Mouse (Mus musculus) retina, postnatal 7 days (tissue): ENCODE measurements around the gene Cyb561.
A peak's percentile ranks its signal among the peaks of the same experiment; 100 is the strongest.

Source experiments
- DNase-seq: peaks from one replicate; pipeline ENCODE4 v3.0.0-alpha.2; 2012; ENCODE audit warnings: low read depth, low spot score

The Cyb561 gene

GRCm38 (mm10) chr11:105952111-105952510 is 1.0 kb downstream of the Cyb561 start:
- no peak for DNase-seq

DNA sequence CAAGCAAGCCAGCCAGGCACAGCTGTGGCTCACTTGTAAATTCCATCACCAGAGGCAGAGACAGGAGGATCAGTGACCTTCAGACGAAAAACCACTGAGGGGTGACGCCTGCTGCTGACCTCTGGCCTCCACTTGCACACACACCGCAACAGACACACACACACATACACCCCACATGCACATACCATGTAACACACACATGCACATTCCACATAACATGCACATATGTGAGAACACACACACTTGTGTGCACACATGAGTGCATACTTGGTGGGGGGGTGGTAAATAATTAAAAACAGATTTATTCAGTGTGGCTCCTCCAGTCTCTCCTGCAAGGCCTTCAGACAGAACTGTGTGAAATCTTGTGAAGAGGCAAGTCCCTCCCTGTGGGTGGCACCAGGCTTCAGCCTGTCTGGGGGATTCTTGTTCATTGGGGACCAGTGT is 1.5 kb downstream of the Cyb561 start:
- no peak for DNase-seq

- DNase-seq: no peak
Measured at GRCm38 (mm10) chr11:105950519-105950918, 2.6 kb downstream of the Cyb561 start.

DNA sequence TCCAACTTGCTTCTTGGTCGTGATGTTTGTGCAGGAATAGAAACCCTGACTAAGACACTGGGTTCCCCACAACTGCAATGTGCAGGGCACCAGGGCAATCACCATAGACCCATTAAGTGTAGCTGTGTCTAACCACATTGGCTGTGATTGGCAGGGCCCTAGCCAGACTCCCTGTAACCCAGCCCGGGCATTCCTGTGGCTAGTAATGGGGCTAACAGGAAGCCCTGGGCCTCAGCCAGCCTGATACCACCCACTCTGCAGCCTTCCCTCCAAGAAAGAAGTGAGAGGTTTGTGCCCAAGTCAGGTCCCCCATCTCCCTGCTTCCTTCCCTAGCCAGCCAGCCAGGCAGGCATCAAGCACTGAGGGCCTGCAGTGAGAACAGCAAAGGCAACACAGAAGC is 4.9 kb downstream of the Cyb561 start:
- no peak for DNase-seq

DNA sequence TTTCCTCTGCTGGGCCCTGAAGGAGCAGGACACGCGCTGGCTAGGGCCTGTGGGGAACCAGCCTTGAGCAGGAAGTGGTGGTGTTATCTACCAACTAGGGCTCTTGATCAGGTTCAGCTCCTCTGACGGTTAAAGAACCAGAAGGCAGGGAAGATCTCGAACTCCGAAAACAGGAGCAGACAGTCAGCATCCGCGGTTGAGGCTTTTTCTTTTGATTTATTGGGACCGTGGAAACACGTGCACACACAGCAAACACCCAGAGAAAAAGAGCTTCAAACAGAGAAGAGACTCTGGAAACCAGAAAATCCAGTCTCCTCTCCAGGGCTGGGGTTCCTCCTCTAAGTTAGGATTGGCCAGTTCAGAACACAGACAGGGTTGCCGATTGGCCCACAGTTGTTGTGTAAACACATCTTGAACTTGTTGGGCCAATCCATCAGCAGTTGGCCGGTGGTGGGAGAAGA is 6.4 kb downstream of the Cyb561 start:
- DNase-seq: no peak

GRCm38 (mm10) chr11:105944770-105945672 is 8.1 kb downstream of the Cyb561 start:
- no peak for DNase-seq

DNA sequence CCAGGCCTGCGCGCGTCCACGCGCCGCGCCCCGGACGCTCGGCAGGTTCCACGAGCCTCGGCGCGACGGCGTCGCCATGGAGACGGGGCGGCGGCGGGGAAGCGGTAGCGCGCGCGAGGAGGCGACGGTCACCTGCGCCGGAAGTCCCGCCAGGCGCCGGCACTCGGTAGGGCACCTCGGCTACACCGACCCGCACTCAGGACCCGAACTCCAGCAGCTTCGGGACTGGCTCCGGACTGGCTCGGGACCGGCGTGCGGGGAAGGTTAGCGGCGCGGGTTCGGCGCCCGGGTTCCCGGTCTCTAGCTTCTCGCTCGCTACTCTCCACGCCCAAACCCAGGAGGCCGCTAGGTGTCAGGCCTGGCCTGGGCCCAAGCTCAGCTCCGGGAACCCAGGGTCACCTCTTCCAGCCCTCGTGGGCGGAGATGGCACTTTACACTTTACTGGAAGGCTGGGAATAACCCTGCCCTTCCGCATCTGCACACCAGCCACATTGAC is 9.0 kb downstream of the Cyb561 start:
- no peak for DNase-seq

- DNase-seq: no peak
Measured at GRCm38 (mm10) chr11:105943133-105944102, 9.7 kb downstream of the Cyb561 start.

DNA sequence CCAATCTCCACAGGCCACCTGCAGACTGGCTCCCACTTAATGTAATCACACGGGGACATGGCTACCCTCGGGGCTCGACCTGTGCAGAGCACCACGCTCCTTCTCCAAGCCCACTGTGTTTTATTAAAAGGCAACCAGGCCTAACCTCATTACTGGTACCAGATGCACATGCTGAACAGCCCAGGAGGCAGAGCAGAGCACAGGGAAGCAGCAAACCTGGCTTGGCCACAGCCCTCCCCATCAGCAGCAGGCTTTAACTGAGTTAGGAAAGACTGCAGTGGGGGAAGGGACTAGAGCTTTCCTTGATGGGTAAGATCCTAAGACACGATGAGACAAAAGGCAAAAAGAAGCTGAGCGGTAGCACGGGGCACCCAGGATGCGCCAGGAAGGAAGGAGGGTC is 11.2 kb downstream of the Cyb561 start:
- no peak for DNase-seq

DNA sequence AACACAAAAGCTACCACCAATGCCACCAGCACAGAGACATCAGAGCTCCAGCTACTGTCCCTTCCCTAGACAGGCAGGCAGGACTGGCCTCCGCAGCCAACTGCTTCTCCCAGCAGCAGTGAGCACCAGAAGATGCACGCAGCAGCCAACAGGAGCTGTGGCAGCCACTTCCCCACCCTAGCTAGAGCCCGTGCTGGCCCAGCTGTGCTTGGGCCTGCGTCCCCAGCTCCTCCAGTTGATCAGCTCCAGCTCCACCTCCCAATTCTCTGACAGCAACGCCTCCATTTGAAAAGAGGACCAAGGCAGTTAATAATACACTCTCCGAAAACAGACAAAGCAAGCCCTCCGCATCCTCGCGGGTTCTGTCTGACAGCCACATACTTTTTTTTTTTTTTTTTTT is 14.4 kb downstream of the Cyb561 start:
- no peak for DNase-seq

- DNase-seq: no peak
Measured at GRCm38 (mm10) chr11:105936974-105937373, 16.2 kb downstream of the Cyb561 start.

DNA sequence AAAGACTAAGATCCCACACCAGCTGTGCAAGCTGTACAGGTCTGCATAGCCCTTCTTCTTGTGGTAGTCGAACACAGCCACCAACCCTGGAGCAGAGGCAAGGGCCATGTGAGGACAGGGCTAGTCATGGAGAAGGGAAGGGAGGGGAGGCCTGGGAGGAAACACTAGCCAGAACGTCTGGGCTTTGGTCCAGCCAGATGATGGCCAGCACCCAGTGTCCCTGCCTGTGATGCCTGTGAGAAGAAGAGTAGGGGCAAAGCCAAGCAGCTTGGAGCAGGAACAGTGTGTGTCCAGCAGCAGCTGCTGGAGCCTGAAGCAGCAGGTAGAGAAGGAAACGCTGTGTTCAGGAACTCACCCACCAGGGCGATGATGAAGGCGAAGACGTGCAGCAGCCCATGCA is 16.9 kb downstream of the Cyb561 start:
- no peak for DNase-seq

GRCm38 (mm10) chr11:105935496-105935895 is 17.6 kb downstream of the Cyb561 start:
- no peak for DNase-seq

DNA sequence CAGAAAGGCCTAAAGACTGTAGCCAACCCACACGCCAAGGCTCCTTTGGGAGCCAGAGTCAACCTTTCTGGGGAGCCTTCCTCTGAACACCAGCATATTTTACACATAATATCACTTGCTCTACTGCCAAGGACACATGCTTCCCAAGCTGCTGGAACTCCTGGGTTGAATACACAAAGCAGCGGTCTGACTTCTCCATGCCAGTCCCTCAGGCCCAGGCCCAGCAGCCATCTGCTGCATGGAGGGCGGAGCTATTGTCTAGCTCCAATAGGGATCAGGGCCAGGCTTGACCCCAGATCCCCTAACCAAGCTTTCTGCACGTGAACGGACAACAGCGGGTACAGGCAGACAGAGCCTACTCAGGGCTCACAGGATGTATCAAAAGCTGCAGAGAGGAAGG is 18.3 kb downstream of the Cyb561 start:
- DNase-seq: peak; percentile 29

- no peak for DNase-seq
Measured at GRCm38 (mm10) chr11:105934303-105934711, 18.8 kb downstream of the Cyb561 start.

GRCm38 (mm10) chr11:105933746-105934145 is 19.4 kb downstream of the Cyb561 start:
- DNase-seq: no peak

GRCm38 (mm10) chr11:105931380-105931779 is 21.8 kb downstream of the Cyb561 start:
- no peak for DNase-seq

GRCm38 (mm10) chr11:105928171-105928570 is 25.0 kb downstream of the Cyb561 start:
- DNase-seq: no peak

GRCm38 (mm10) chr11:105927065-105928030 is 25.8 kb downstream of the Cyb561 start:
- DNase-seq: peak; percentile 76

GRCm38 (mm10) chr11:105922769-105923663 is 30.1 kb downstream of the Cyb561 start:
- no peak for DNase-seq
